Mouse (Mus musculus) Patski (cell line): Measurements from ENCODE around the gene Snapc2. TPM values are rescaled to one million over a fixed set of nuclear protein-coding genes. Genes with fewer than 3 reads are reported as not detected.
A peak's percentile ranks its signal among the peaks of the same experiment; 100 is the strongest.

Source experiments
- ATAC-seq: fragments of 100-300 bp; one replicate; pipeline ENCODE4 v1.8.0; 2021
- CTCF ChIA-PET: fragments of 350-600 bp; sonication (Branson Sonifier 250); formaldehyde crosslinking; loops from one replicate; lab custom pipeline; 2022; ENCODE audit warnings: inconsistent platforms; lab: Charles Lee
- POLR2A ChIA-PET: fragments of 350-600 bp; sonication (Branson Sonifier 250); formaldehyde crosslinking; loops from one replicate; lab custom pipeline; 2022; ENCODE audit warnings: antibody characterized with exemption, inconsistent platforms; lab: Charles Lee
- DNase-seq: peaks from one replicate; pipeline ENCODE4 v3.0.0-alpha.2; 2011; ENCODE audit warnings: low read depth, low spot score
- H3K27me3 ChIP-seq: fragments of 371-371 bp; one replicate; pipeline ENCODE4 v1.5.1; 2021
- CTCF ChIP-seq: fragments of 100-300 bp; IDR thresholded peaks from one replicate; pipeline ENCODE4 v1.5.1; 2021
- in situ Hi-C: fragments of 300-500 bp; cut with MboI; formaldehyde crosslinking; loops from 3 replicates; pipeline ENCODE4 v1.11.1; 2018; ENCODE audit warnings: low pct_unique_long_range_greater_than_20kb, mixed read lengths
- polyA plus RNA-seq: library from polyadenylated mRNA; unstranded; gene quantifications from one replicate; pipeline ENCODE4 v1.2.3, GENCODE M21; 2021

Snapc2 gene
- polyA plus RNA-seq, 1 experiment from 2014 or later, result 42.7 TPM

GRCm38 (mm10) chr8:4263105-4263791 is 10.4 kb downstream of the Snapc2 start:
- TF ChIP-seq CTCF, result no peak
- DNase-seq (no peak), ATAC-seq (no peak)
- in situ Hi-C loops, result no loop called here
- H3K27me3 ChIP-seq, result no peaks in the 10 kb centered on the region
- ChIA-PET CTCF (interaction anchor here (0.8 to 2.4 kb wide), 2 partner anchors 11 to 13 kb away, joined by 3 to 10 read pairs; partner anchors contain the start of gene Snapc2), POLR2A (interaction anchor here (0.6 kb wide), 1 partner anchor 12 kb away, joined by 3 read pairs; no protein-coding TSS in a partner anchor)

DNA sequence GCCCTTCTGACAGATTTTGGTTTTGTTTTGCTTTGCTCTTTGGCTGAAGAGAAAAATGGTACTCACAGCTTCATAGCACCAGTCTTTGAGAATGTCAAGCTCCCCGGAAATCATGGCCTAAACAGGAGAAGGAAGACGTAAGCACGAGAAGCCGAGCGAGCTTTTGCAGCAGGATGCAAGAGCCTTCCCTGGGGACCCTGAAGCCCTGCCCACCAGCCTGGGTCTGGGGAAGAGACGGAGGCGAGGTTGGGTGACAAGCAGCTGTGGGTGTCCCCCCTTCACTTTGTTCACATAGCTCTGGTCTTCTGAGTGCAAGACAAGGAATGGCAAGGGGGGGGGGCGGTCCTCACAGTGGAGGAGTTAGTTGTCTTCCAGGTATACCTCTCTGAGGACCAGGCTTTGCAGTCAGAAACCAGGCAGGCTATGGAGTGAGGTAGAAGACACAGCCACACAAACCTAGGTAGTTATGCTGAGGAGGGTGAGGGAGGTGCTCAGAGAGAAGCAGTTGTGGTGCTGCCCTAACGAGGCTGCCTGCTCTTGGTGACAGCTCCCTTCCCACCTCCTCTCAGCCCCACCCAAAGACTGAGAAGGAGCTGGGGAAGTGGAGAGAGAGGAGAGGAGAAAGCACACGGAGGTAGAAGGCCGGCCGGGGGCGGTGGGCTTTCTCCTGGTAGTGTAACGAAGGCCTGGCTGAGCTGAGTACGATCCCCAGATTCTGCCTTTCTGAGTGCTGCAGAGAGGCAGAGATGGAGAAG is 12.5 kb downstream of the Snapc2 start:
- POLR2A ChIA-PET, result no interaction called here
- no peak for TF ChIP-seq CTCF
- ATAC-seq, result no peak
- no peaks in the 10 kb centered on the region for H3K27me3 ChIP-seq
- CTCF ChIA-PET, result interaction anchor here (0.7 to 1.5 kb wide), 4 partner anchors 11 to 100 kb away, joined by 3 to 5 read pairs (median 4); no protein-coding TSS in a partner anchor
- no peak for DNase-seq
- in situ Hi-C loops, result no loop called here

GRCm38 (mm10) chr8:4267627-4268026 is 14.7 kb downstream of the Snapc2 start:
- no peak for ATAC-seq
- no peak for DNase-seq
- TF ChIP-seq CTCF, result no peak
- ChIA-PET POLR2A (no interaction called here), CTCF (interaction anchor here (1.2 kb wide), 1 partner anchor 55 kb away, joined by 3 read pairs; no protein-coding TSS in a partner anchor)
- in situ Hi-C loops, result no loop called here
- no peaks in the 10 kb centered on the region for H3K27me3 ChIP-seq

DNA sequence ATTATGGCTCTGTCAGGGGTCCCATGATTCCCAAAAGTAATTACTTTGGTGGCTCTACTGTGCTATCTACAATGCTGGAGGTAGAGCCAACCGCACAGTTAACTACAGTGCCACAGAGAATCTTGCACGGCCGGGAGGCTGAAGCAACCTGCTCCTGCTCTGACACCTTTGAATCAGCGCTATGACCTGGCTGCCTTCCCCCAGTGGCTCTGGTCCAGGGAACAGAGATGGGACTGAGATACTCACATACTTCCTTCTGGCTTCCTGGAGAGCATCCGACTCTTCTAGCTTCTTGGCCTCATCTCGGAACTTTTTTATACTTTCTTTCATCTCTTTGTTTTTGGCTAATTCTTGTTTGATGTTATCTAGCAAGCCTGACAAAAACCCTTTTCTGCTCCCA is 16.7 kb downstream of the Snapc2 start:
- H3K27me3 ChIP-seq, result no peaks in the 10 kb centered on the region
- in situ Hi-C loops, result no loop called here
- CTCF ChIA-PET, result no interaction called here
- POLR2A ChIA-PET, result no interaction called here
- no peak for DNase-seq
- ATAC-seq, result no peak
- no peak for TF ChIP-seq CTCF

- CTCF ChIA-PET, result interaction anchor here (0.8 to 2.0 kb wide), 5 partner anchors 16 to 47 kb away, joined by 3 to 6 read pairs (median 6); no protein-coding TSS in a partner anchor
- peak; percentile 65 for DNase-seq
- TF ChIP-seq CTCF, result no peak
- POLR2A ChIA-PET, result interaction anchor here (0.6 to 1.4 kb wide), 3 partner anchors 11 to 18 kb away, joined by 3 read pairs; no protein-coding TSS in a partner anchor
- ATAC-seq, result peak; percentile 92
- H3K27me3 ChIP-seq, result no peaks in the 10 kb centered on the region
- in situ Hi-C loops, result loop anchor here (5.0 kb wide), 1 partner anchor 47 kb away; no protein-coding TSS in a partner anchor
Measured at GRCm38 (mm10) chr8:4275275-4276110, 22.6 kb downstream of the Snapc2 start, which contains the start of gene Timm44. TSS of gene Timm44 (minus strand) at chr8:4275913.

GRCm38 (mm10) chr8:4276111-4276465 is 23.2 kb downstream of the Snapc2 start:
- DNase-seq (no peak), ATAC-seq (peak; percentile 36)
- no peak for TF ChIP-seq CTCF
- in situ Hi-C loops, result loop anchor here (5.0 kb wide), 1 partner anchor 46 kb away; no protein-coding TSS in a partner anchor
- no peaks in the 10 kb centered on the region for H3K27me3 ChIP-seq
- CTCF ChIA-PET, result interaction anchor here (1.1 to 1.5 kb wide), 2 partner anchors 25 to 46 kb away, joined by 4 to 6 read pairs; no protein-coding TSS in a partner anchor
- POLR2A ChIA-PET, result interaction anchor here (0.7 to 1.4 kb wide), 2 partner anchors 10 to 18 kb away, joined by 3 read pairs; no protein-coding TSS in a partner anchor

GRCm38 (mm10) chr8:4292738-4293137 is 39.9 kb downstream of the Snapc2 start:
- DNase-seq (no peak), ATAC-seq (no peak)
- ChIA-PET CTCF (interaction anchor here (0.7 to 1.5 kb wide), 4 partner anchors 11 to 35 kb away, joined by 3 to 6 read pairs (median 3); no protein-coding TSS in a partner anchor), POLR2A (no interaction called here)
- peak; percentile 57 for TF ChIP-seq CTCF
- no peaks in the 10 kb centered on the region for H3K27me3 ChIP-seq
- in situ Hi-C loops, result no loop called here

DNA sequence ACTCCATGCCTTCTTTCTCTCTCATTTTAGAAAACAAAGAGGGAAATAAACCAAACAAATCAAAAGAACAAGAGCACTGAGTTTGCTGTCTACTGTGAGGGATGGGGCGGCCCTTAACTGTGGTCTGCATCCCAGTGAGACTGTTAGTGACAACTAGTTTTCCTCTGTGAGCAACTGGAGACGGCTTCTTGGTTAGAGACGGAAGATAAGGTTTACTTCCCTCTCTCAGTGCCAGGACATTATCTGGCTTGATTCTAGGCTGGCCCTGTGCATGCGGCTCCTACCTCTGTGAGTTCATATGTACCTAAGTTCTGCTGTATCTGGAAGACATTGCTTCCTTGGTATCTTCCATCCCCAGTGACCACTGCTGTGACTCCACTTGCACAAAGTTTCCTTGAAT is 44.9 kb downstream of the Snapc2 start:
- H3K27me3 ChIP-seq, result no peaks in the 10 kb centered on the region
- no peak for DNase-seq
- ChIA-PET CTCF (no interaction called here), POLR2A (no interaction called here)
- no peak for TF ChIP-seq CTCF
- in situ Hi-C loops, result no loop called here
- ATAC-seq, result no peak

DNA sequence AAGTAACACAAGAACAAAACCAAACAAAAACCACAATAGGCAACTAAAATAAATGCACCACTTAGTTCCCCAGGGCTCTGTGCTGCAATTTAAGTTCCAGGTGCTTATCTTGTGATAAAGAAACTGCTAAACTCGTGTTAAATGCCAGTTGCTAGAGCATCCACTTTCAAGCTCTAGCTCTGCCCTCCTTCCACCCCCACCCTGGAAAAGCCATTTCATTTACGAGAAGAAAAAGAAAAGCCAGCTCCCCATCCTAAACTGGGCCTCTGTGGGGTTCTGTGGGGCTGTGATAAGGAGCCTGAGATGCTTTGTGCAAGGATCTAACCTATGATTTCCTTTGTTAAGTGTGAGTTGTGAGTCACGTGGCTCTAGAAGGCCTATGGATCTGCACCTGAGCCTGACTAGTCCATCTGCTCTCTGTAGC is 51.3 kb downstream of the Snapc2 start:
- in situ Hi-C loops, result no loop called here
- TF ChIP-seq CTCF, result no peak
- CTCF ChIA-PET, result interaction anchor here (1.0 to 3.8 kb wide), 2 partner anchors 18 to 46 kb away, joined by 3 to 15 read pairs; no protein-coding TSS in a partner anchor
- POLR2A ChIA-PET, result no interaction called here
- ATAC-seq (no peak), DNase-seq (no peak)
- H3K27me3 ChIP-seq, result no peaks in the 10 kb centered on the region

Other genes with a start within 250 kb of the Snapc2 start
- not detected for gene Cd209f, start 147.2 kb upstream of the Snapc2 start, polyA plus RNA-seq
- gene Cd209g, start 119.0 kb upstream of the Snapc2 start, polyA plus RNA-seq, result not detected
- gene Evi5l, start 86.5 kb upstream of the Snapc2 start, polyA plus RNA-seq, result 27.6 TPM
- gene Prr36, start 35.6 kb upstream of the Snapc2 start, polyA plus RNA-seq, result 0.12 TPM
- 2.4 TPM for gene Lrrc8e, start 26.3 kb upstream of the Snapc2 start, polyA plus RNA-seq
- 63.2 TPM for gene Map2k7, start 14.3 kb upstream of the Snapc2 start, polyA plus RNA-seq
- gene Gm49320, start 14.2 kb upstream of the Snapc2 start, polyA plus RNA-seq, result not detected
- 4.6 TPM for gene Tgfbr3l, start 4.9 kb upstream of the Snapc2 start, polyA plus RNA-seq
- gene Ctxn1, start 6.2 kb downstream of the Snapc2 start, polyA plus RNA-seq, result 81.0 TPM
- 86.6 TPM for gene Timm44, start 22.8 kb downstream of the Snapc2 start, polyA plus RNA-seq
- gene Ccl25, start 72.1 kb downstream of the Snapc2 start, polyA plus RNA-seq, result 5.6 TPM
- 66.1 TPM for gene Elavl1, start 72.3 kb downstream of the Snapc2 start, polyA plus RNA-seq
- gene Cers4, start 239.9 kb downstream of the Snapc2 start, polyA plus RNA-seq, result 21.1 TPM